Mouse (Mus musculus): ENCODE measurements around the gene Gtf2f2.

DNA sequence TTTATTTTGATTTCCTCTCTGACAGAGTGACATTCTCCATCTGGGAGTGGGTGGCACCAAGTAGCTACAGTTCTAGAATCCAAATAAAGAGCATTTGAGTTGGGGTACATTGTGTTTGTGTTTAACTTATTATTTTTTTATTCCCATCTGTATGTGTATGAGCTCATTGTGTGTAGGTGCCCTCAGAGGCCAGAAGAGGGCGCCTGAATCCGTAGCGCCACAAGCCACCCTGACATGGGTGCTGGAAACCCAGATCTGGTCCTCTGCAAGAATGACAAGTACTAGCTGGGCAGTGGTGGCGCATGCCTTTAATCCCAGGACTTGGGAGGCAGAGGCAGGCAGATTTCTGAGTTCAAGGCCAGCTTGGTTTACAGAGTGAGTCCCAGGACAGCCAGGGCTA, 138.9 kb downstream of the Gtf2f2 start:
- TF ChIP-seq GATA1 (IDR thresholded peaks at IDR 0.05; ENCODE audit: borderline replicate concordance, low read length), result no peak
- TF ChIP-seq FLI1 (IDR thresholded peaks at IDR 0.05; ENCODE audit: low read length), result no peak
